Mouse (Mus musculus) megakaryocyte, embryonic 14.5 days (primary cell): ENCODE data around the gene B3galt5.

Experiments
- FLI1 ChIP-seq: IDR thresholded peaks from 2 replicates; pipeline ENCODE4 v1.6.1; 2012; ENCODE audit warnings: low read length, inconsistent platforms, mixed read lengths
- GATA1 ChIP-seq: IDR thresholded peaks from 3 replicates; pipeline ENCODE4 v1.6.1; 2012; ENCODE audit warnings: mixed read lengths, low read length, inconsistent platforms, borderline replicate concordance

- TF ChIP-seq GATA1 (no peak), FLI1 (no peak)
Measured at GRCm38 (mm10) chr16:96298075-96298474, 62.5 kb downstream of the B3galt5 start.
